Mouse (Mus musculus) liver, postnatal 0 days (tissue): ENCODE results near the gene Vps37c.

Source experiments
- CTCF ChIP-seq: sonication (generic); IDR thresholded peaks from 2 replicates; pipeline ENCODE4 v1.5.1; 2016; ENCODE audit warnings: antibody characterized with exemption, low read depth
- EP300 ChIP-seq: IDR thresholded peaks from 2 replicates; pipeline ENCODE4 v1.6.1; 2016; ENCODE audit warnings: antibody characterized with exemption, low read depth, mild to moderate bottlenecking

GRCm38 (mm10) chr19:10703470-10703869 is 14.9 kb downstream of the Vps37c start:
- TF ChIP-seq CTCF (no peak), EP300 (no peak)
